Mouse (Mus musculus): ENCODE measurements at regions not wholly inside any gene's neighbourhood (a gene's known extent, or its start where the extent isn't known, plus 50 kb on each side); places are given as distances from the start of the nearest gene placed in this dataset.
"Not testable (repeated sequence)": the region's sequence is repeated elsewhere in the genome, so short reads cannot be mapped to it uniquely, and the experiment has no call there.

- in situ Hi-C loops (cut with MseI, MboI) = loop anchor here in 1 of 2 experiments (25.0 kb wide), 1 partner anchor 620 kb away; no protein-coding TSS in a partner anchor
Measured at GRCm38 (mm10) chr13:50092537-50092936, 157.6 kb downstream of the Gm906 start.

- in situ Hi-C loops (cut with MseI, MboI) = no loop called here
Measured at GRCm38 (mm10) chr13:50064841-50065240, 185.3 kb downstream of the Gm906 start.

- in situ Hi-C loops (cut with MseI, MboI) = not testable (repeated sequence)
Measured at GRCm38 (mm10) chr13:50064365-50064764, 185.7 kb downstream of the Gm906 start.

GRCm38 (mm10) chr13:50059676-50060075 lies 190.4 kb downstream of the Gm906 start:
- in situ Hi-C loops (cut with MseI, MboI) = not testable (repeated sequence)

GRCm38 (mm10) chr13:50059054-50059453 lies 191.1 kb downstream of the Gm906 start:
- in situ Hi-C loops (cut with MseI, MboI) = not testable (repeated sequence)

- in situ Hi-C loops (cut with MseI, MboI) = not testable (repeated sequence)
Measured at GRCm38 (mm10) chr13:50051746-50052145, 198.4 kb downstream of the Gm906 start.

GRCm38 (mm10) chr13:50051110-50051509 lies 199.0 kb downstream of the Gm906 start:
- in situ Hi-C loops (cut with MseI, MboI) = not testable (repeated sequence)

- in situ Hi-C loops (cut with MseI, MboI) = loop anchor here (5.0 to 25.0 kb wide), 2 partner anchors 219 to 296 kb away; no protein-coding TSS in a partner anchor
Measured at GRCm38 (mm10) chr13:50031757-50032156, 218.4 kb downstream of the Gm906 start.

GRCm38 (mm10) chr13:50007730-50008129 lies 208.9 kb upstream of the Gm30302 start:
- in situ Hi-C loops (cut with MseI, MboI) = not testable (repeated sequence)

- in situ Hi-C loops (cut with MseI, MboI) = loop anchor here in 1 of 2 experiments (5.0 kb wide), 1 partner anchor 851 kb away; no protein-coding TSS in a partner anchor
Measured at GRCm38 (mm10) chr13:49966072-49966471, 167.3 kb upstream of the Gm30302 start.

- in situ Hi-C loops (cut with MseI, MboI) = not testable (repeated sequence)
Measured at GRCm38 (mm10) chr13:49957993-49958681, 159.3 kb upstream of the Gm30302 start.

- in situ Hi-C loops (cut with MseI, MboI) = no loop called here
Measured at GRCm38 (mm10) chr13:49915781-49916180, 117.0 kb upstream of the Gm30302 start.
